In genomic region chr13:38650292-38650691, GRCm38 (mm10) we compare ENCODE assay signal across 16 mouse cellular contexts.
"Had no signal": no experiment of that assay in that cellular context is flagged by ENCODE, and none has a peak within 500 bp of the region (broad histone marks: within the 10 kb centered on the region; RNA-seq: fewer than 3 reads in every experiment).

No protein-coding gene starts in this region.

- H3K4me1 ChIP-seq: liver, embryonic 13.5 days; liver, embryonic 15.5 days; lung, embryonic 15.5 days; midbrain, embryonic 10.5 days; midbrain, embryonic 13.5 days; midbrain, embryonic 15.5 days; neural tube, embryonic 12.5 days had no signal

- ATAC-seq: liver, postnatal 0 days; midbrain, embryonic 13.5 days; midbrain, embryonic 15.5 days had no signal

- DNase-seq: liver, embryonic 13.5 days; liver, postnatal 0 days; lung, adult 2 months; lung, postnatal 10 days; right cerebral cortex, postnatal 14 days; thymus, adult 18-20 months; thymus, postnatal 14 days; thymus, postnatal 36 days had no signal

- H3K4me2 ChIP-seq: liver, embryonic 13.5 days; liver, embryonic 15.5 days; lung, embryonic 15.5 days; midbrain, embryonic 13.5 days; midbrain, embryonic 15.5 days; neural tube, embryonic 12.5 days had no signal

- H3K4me3 ChIP-seq: liver, embryonic 13.5 days; liver, embryonic 15.5 days; lung, embryonic 15.5 days; megakaryocyte, embryonic 14.5 days; midbrain, embryonic 10.5 days; midbrain, embryonic 13.5 days; midbrain, embryonic 15.5 days; neural tube, embryonic 12.5 days had no signal

- H3K27me3 ChIP-seq: liver, embryonic 13.5 days; liver, embryonic 15.5 days; lung, embryonic 15.5 days; megakaryocyte, embryonic 14.5 days; midbrain, embryonic 13.5 days; midbrain, embryonic 15.5 days; neural tube, embryonic 12.5 days had no signal

- H3K9ac ChIP-seq: liver, embryonic 13.5 days; liver, embryonic 15.5 days; liver, postnatal 0 days; lung, embryonic 15.5 days; midbrain, embryonic 13.5 days; midbrain, embryonic 15.5 days; neural tube, embryonic 12.5 days had no signal

- H3K27ac ChIP-seq: liver, embryonic 13.5 days; liver, embryonic 15.5 days; lung, embryonic 15.5 days; macrophage; midbrain, embryonic 10.5 days; midbrain, embryonic 13.5 days; midbrain, embryonic 15.5 days; neural tube, embryonic 12.5 days had no signal

- H3K9me3 ChIP-seq: liver, embryonic 13.5 days; liver, embryonic 15.5 days; lung, embryonic 15.5 days; megakaryocyte, embryonic 14.5 days; midbrain, embryonic 10.5 days; midbrain, embryonic 13.5 days; midbrain, embryonic 15.5 days; neural tube, embryonic 12.5 days had no signal
